Mouse (Mus musculus) small intestine, adult 2 months (tissue): ENCODE results near the gene Mrgpre. TPM values are rescaled to one million over a fixed set of nuclear protein-coding genes. Genes with fewer than 3 reads are reported as not detected.

Experiments used
- H3K27ac ChIP-seq: fragments of 200-500 bp; 2 replicates; pipeline ENCODE4 v1.5.1; 2012; ENCODE audit warnings: low read depth, low read length, control low read depth, inconsistent platforms; ENCODE audit not compliant: insufficient read depth
- H3K27me3 ChIP-seq: fragments of 200-500 bp; 2 replicates; pipeline ENCODE4 v1.6.1; 2012; ENCODE audit warnings: mild to moderate bottlenecking, moderate library complexity, low read length, inconsistent platforms; ENCODE audit not compliant: control insufficient read depth, insufficient read depth
- H3K36me3 ChIP-seq: fragments of 200-500 bp; 2 replicates; pipeline ENCODE4 v1.6.1; 2012; ENCODE audit warnings: mild to moderate bottlenecking, low read length, control low read depth, inconsistent platforms; ENCODE audit not compliant: control insufficient read depth, insufficient read depth
- H3K4me1 ChIP-seq: fragments of 200-500 bp; 2 replicates; pipeline ENCODE4 v1.6.1; 2012; ENCODE audit warnings: low read length, inconsistent platforms, mixed read lengths; ENCODE audit not compliant: control insufficient read depth, insufficient read depth, insufficient read length
- H3K4me3 ChIP-seq: fragments of 200-500 bp; 2 replicates; pipeline ENCODE4 v1.5.1; 2012; ENCODE audit warnings: low read depth, mild to moderate bottlenecking, control low read depth, inconsistent platforms, low read length, moderate library complexity
- CTCF ChIP-seq: fragments of 200-500 bp; IDR thresholded peaks from 2 replicates; pipeline ENCODE4 v1.5.1; 2012; ENCODE audit warnings: low read depth, mild to moderate bottlenecking, control low read depth, inconsistent platforms, low read length, moderate library complexity, mixed read lengths; ENCODE audit not compliant: insufficient replicate concordance, insufficient read length; ENCODE audit errors: extremely low read depth
- POLR2A ChIP-seq: fragments of 200-500 bp; IDR thresholded peaks from 2 replicates; pipeline ENCODE4 v1.6.1; 2012; ENCODE audit warnings: low read depth, mild to moderate bottlenecking, control low read depth, inconsistent platforms, low read length, moderate library complexity
- WGBS: fragments of 180-500 bp; shearing (Covaris S2); methylation state at CpG from one replicate; pipeline ENCODE4 v1.1.7; 2018; 5-methylcytosine and 5-hydroxymethylcytosine counted together
- polyA plus RNA-seq: library from polyadenylated mRNA; depleted of rRNA; stranded (reverse); fragments of >200 nt; gene quantifications from 2 replicates; pipeline ENCODE4 v1.2.3, GENCODE M21; 2012

The Mrgpre gene
- polyA plus RNA-seq, 1 experiment = 3.6 TPM

- H3K4me1 ChIP-seq = peaks cover 14% of the 10 kb centered on the region
- no peaks in the 10 kb centered on the region for H3K36me3 ChIP-seq
- H3K27ac ChIP-seq = peak overlapping the region; percentile 75
- 37% methylated on average over 4 of the region's 4 CpGs for WGBS
- no peaks in the 10 kb centered on the region for H3K27me3 ChIP-seq
- H3K4me3 ChIP-seq = no peak overlapping the region
- TF ChIP-seq CTCF = no peak
- no peak for TF ChIP-seq POLR2A
Measured at GRCm38 (mm10) chr7:143752056-143752455, 32.2 kb downstream of the Mrgpre start.

DNA sequence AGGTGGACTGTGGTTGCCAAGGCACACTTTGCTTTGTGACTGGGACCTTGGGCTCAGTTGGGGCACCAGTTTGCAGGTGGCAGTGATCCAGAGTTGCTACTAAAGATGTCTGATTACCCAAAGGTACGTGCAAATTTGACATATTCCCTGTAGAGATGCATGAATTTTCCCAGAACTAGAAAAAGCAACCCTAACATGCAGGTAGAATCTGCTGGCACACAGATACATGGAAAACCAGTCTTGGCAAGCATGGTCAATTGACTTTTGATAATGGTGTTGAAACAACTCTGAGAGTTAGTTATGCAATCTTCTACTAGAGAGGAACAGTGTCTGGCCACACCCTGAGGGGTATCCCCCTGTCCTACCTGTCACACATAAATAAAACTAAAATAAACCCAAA, 32.9 kb downstream of the Mrgpre start:
- 0 out of 2 replicates have a peak overlapping the region, but pooled peaks have one; percentile 75 for H3K27ac ChIP-seq
- no peaks in the 10 kb centered on the region for H3K27me3 ChIP-seq
- peaks cover 10% of the 10 kb centered on the region for H3K4me1 ChIP-seq
- H3K4me3 ChIP-seq = no peak overlapping the region
- WGBS = 32% methylated on average over 1 of the region's 1 CpGs
- TF ChIP-seq CTCF (no peak), POLR2A (no peak)
- no peaks in the 10 kb centered on the region for H3K36me3 ChIP-seq

- no peak overlapping the region for H3K4me3 ChIP-seq
- peaks cover 9% of the 10 kb centered on the region for H3K4me1 ChIP-seq
- WGBS = 73% methylated on average over 3 of the region's 3 CpGs
- TF ChIP-seq CTCF = no peak
- TF ChIP-seq POLR2A = no peak
- H3K27ac ChIP-seq = no peak overlapping the region
- H3K27me3 ChIP-seq = no peaks in the 10 kb centered on the region
- no peaks in the 10 kb centered on the region for H3K36me3 ChIP-seq
Measured at GRCm38 (mm10) chr7:143749045-143749444, 35.3 kb downstream of the Mrgpre start.

GRCm38 (mm10) chr7:143748041-143748868, 36.0 kb downstream of the Mrgpre start:
- Histone ChIP-seq H3K27me3 (no peaks in the 10 kb centered on the region), H3K36me3 (no peaks in the 10 kb centered on the region), H3K4me3 (no peak overlapping the region), H3K4me1 (peaks cover 9% of the 10 kb centered on the region), H3K27ac (no peak overlapping the region)
- peak; percentile 98 for TF ChIP-seq CTCF
- no peak for TF ChIP-seq POLR2A
- 8% methylated on average over 16 of the region's 16 CpGs for WGBS

- Histone ChIP-seq H3K4me1 (peaks cover 24% of the 10 kb centered on the region), H3K27ac (peak overlapping the region; percentile 63), H3K27me3 (no peaks in the 10 kb centered on the region), H3K36me3 (no peaks in the 10 kb centered on the region), H3K4me3 (peak overlapping the region; percentile 84)
- TF ChIP-seq CTCF = no peak
- no peak for TF ChIP-seq POLR2A
- 19% methylated on average over 2 of the region's 2 CpGs for WGBS
Measured at GRCm38 (mm10) chr7:143740653-143741052, 43.6 kb downstream of the Mrgpre start.

DNA sequence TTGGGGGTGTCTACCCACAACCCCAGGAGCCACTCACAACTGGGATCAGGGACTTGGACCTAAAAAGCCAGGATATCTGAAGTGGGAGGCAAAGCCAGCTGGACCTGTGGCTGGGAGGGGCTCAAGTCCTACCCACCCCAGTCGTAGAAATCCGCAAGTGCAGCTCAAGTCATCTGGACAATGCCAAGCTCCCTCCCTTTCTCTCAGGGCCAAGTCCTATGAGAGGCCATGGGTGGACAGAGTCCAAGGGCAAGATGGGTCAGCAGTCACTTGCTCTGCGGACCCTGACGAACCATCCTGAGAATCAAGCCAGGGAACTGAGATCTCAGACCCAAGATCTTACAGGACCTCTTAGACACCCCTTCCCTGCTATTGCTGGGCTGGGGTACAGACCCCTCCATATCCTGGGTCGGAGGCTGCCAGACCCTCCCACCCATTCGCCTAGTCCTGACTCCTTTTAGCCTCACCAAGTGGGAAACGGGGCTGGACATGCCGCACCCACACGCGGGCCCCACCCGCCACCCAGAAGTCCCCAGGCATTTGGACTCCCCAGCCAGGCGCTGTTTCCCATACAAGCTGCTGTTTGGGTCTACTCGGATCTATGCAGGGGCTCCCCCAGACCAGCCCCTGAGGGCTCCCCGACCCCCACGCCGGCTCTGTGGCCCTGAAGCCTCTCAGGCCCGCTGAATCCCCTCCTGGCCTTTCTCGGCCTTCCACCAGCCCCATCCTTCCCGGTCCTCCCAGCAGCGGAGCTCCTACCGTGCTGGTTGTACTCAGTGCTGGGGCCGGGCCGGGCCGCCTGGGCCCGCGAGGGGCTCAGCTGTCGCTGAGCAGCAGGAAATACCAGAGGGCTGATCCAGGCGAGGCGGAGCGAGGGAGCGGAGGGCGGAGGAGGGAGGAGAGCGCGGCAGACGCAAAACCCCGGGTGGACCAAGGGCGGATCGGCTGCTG, 44.5 kb downstream of the Mrgpre start:
- Histone ChIP-seq H3K4me1 (peaks cover 24% of the 10 kb centered on the region), H3K36me3 (no peaks in the 10 kb centered on the region), H3K4me3 (peak overlapping the region; percentile 84), H3K27ac (peak overlapping the region; percentile 63), H3K27me3 (no peaks in the 10 kb centered on the region)
- TF ChIP-seq CTCF = no peak
- TF ChIP-seq POLR2A = peak; percentile 72
- 8% methylated on average over 38 of the region's 38 CpGs for WGBS
